Mouse (Mus musculus) embryonic stem cell, embryonic (primary cell): ENCODE measurements around the gene Trhr2.

Source experiments
- CTCF ChIA-PET, 4 experiments: fragments of 300-600 bp in 2 of 4; fragments of 350-600 bp in 2 of 4; sonication (Branson Sonifier 250); formaldehyde crosslinking; loops; one replicate each; lab custom pipeline; 2022; ENCODE audit warnings: inconsistent platforms in 2 of 4; lab: Charles Lee
- POLR2A ChIA-PET, 4 experiments: fragments of 300-600 bp in 2 of 4; fragments of 350-600 bp in 2 of 4; sonication (Branson Sonifier 250); formaldehyde crosslinking; loops; one replicate each; lab custom pipeline; 2022; ENCODE audit warnings: antibody characterized with exemption in 4 of 4, inconsistent platforms in 1 of 4; lab: Charles Lee

Gene Trhr2

DNA sequence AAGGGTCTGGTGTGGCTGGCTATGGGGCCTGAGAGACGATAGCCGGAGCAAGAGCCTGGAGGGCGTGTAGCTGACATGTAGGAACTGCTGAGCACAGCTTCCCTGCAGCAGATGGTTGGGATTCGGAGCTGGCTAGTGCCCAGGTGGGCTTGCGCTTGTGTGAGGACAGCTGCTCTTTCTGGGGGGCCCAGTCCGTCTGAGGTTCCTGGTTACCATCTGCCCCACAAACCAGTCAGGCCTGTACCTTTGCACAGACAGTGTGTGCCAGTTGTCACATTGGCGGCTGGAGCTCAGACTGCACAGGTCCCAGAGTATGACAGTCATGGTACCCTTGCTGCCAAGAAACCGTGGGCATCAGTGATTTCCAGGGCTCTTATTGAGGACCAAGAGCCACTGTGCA, 52.7 kb downstream of the Trhr2 start:
- POLR2A ChIA-PET = interaction anchor here in 3 of 4 experiments (0.6 to 2.0 kb wide), 7 partner anchors 11 to 718 kb away, joined by 3 to 8 read pairs (median 5); partner anchors contain the start of genes Map1lc3b (in 1 of the 3) and Zfpm1 (in 1 of the 3)
- CTCF ChIA-PET = no interaction called here
